ENCODE assay signal across 13 mouse cellular contexts in the genomic region with DNA sequence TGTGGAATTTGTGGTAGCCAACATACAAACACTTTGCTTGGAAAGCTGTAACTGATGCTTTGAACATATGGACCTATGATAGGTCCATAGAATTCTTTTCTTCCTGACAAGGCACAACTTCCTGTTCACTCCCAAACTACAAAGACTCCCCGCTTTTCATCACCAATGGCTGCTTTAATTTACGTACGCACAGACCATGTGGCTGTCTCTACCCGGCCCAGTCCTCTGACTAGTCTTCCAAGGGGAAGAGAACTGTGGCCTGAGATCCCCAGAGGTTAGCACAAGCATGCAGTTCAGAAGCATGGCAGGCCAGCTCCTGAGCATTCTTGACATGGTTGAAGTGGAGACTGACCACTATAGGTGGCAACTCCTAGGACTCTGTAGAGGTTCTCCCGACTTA.
"Had no signal": no experiment of that assay in that cellular context is flagged by ENCODE, and none has a peak within 500 bp of the region (broad histone marks: within the 10 kb centered on the region; RNA-seq: fewer than 3 reads in every experiment).

No protein-coding gene starts in this region.

- H3K9ac ChIP-seq: limb, embryonic 15.5 days; liver, embryonic 12.5 days; lung, embryonic 14.5 days; midbrain, embryonic 12.5 days had no signal

- H3K27me3 ChIP-seq: limb, embryonic 15.5 days; liver, embryonic 12.5 days; midbrain, embryonic 12.5 days had no signal

- H3K4me1 ChIP-seq: limb, embryonic 15.5 days had no signal

- H3K4me3 ChIP-seq: left cerebral cortex, adult 2 months; limb, embryonic 15.5 days; liver, embryonic 12.5 days; midbrain, embryonic 12.5 days had no signal

- H3K9me3 ChIP-seq: limb, embryonic 15.5 days; liver, embryonic 12.5 days; midbrain, embryonic 12.5 days had no signal

- ATAC-seq: liver, embryonic 12.5 days; midbrain, embryonic 16.5 days had no signal

- H3K4me2 ChIP-seq: limb, embryonic 15.5 days; liver, embryonic 12.5 days; lung, embryonic 14.5 days; midbrain, embryonic 12.5 days had no signal

- H3K27ac ChIP-seq: left cerebral cortex, adult 2 months; limb, embryonic 15.5 days; liver, embryonic 12.5 days; midbrain, embryonic 12.5 days had no signal

- DNase-seq: kidney, adult 8-10 months; kidney, postnatal 25 days; lung, embryonic 14.5 days; lung, postnatal 14 days; right cerebral cortex, adult 18-20 months; right cerebral cortex, postnatal 25 days; thymus, adult 2 months; thymus, postnatal 25 days had no signal
